Mouse (Mus musculus): ENCODE data around the gene Igf2bp2.

Gene Igf2bp2

GRCm38 (mm10) chr16:22149076-22149475 is 14.0 kb downstream of the Igf2bp2 start:
- no peak for DNase-seq (ENCODE audit: low spot score)

GRCm38 (mm10) chr16:22147131-22147530 is 16.0 kb downstream of the Igf2bp2 start:
- DNase-seq (ENCODE audit: low spot score), result no peak

- no peak for DNase-seq (ENCODE audit: low spot score)
Measured at GRCm38 (mm10) chr16:22146071-22146470, 17.0 kb downstream of the Igf2bp2 start.

GRCm38 (mm10) chr16:22144490-22144889 is 18.6 kb downstream of the Igf2bp2 start:
- no peak for DNase-seq (ENCODE audit: low spot score)

- DNase-seq (ENCODE audit: low spot score), result no peak
Measured at GRCm38 (mm10) chr16:22140861-22141260, 22.2 kb downstream of the Igf2bp2 start.

- DNase-seq (ENCODE audit: low spot score), result no peak
Measured at GRCm38 (mm10) chr16:22139821-22140220, 23.3 kb downstream of the Igf2bp2 start.

GRCm38 (mm10) chr16:22136198-22136597 is 26.9 kb downstream of the Igf2bp2 start:
- DNase-seq (ENCODE audit: low spot score), result no peak

GRCm38 (mm10) chr16:22131321-22131720 is 31.8 kb downstream of the Igf2bp2 start:
- DNase-seq (ENCODE audit: low spot score), result no peak

- DNase-seq (ENCODE audit: low spot score), result no peak
Measured at GRCm38 (mm10) chr16:22129511-22129910, 33.6 kb downstream of the Igf2bp2 start.

GRCm38 (mm10) chr16:22128595-22128994 is 34.5 kb downstream of the Igf2bp2 start:
- no peak for DNase-seq (ENCODE audit: low spot score)

- no peak for DNase-seq (ENCODE audit: low spot score)
Measured at GRCm38 (mm10) chr16:22127806-22128205, 35.3 kb downstream of the Igf2bp2 start.

GRCm38 (mm10) chr16:22126936-22127335 is 36.2 kb downstream of the Igf2bp2 start:
- DNase-seq (ENCODE audit: low spot score), result no peak

GRCm38 (mm10) chr16:22124325-22124918 is 38.7 kb downstream of the Igf2bp2 start:
- DNase-seq (ENCODE audit: low spot score), result no peak

GRCm38 (mm10) chr16:22123658-22124057 is 39.4 kb downstream of the Igf2bp2 start:
- no peak for DNase-seq (ENCODE audit: low spot score)

GRCm38 (mm10) chr16:22121109-22121508 is 42.0 kb downstream of the Igf2bp2 start:
- DNase-seq (ENCODE audit: low spot score), result no peak

GRCm38 (mm10) chr16:22119524-22119923 is 43.6 kb downstream of the Igf2bp2 start:
- DNase-seq (ENCODE audit: low spot score), result no peak

- no peak for DNase-seq (ENCODE audit: low spot score)
Measured at GRCm38 (mm10) chr16:22118716-22119501, 44.2 kb downstream of the Igf2bp2 start.

GRCm38 (mm10) chr16:22118151-22118550 is 44.9 kb downstream of the Igf2bp2 start:
- DNase-seq (ENCODE audit: low spot score), result no peak

- no peak for DNase-seq (ENCODE audit: low spot score)
Measured at GRCm38 (mm10) chr16:22116748-22117147, 46.4 kb downstream of the Igf2bp2 start.

GRCm38 (mm10) chr16:22116058-22116457 is 47.0 kb downstream of the Igf2bp2 start:
- no peak for DNase-seq (ENCODE audit: low spot score)

- no peak for DNase-seq (ENCODE audit: low spot score)
Measured at GRCm38 (mm10) chr16:22110036-22110435, 53.1 kb downstream of the Igf2bp2 start.

GRCm38 (mm10) chr16:22109159-22109558 is 53.9 kb downstream of the Igf2bp2 start:
- DNase-seq (ENCODE audit: low spot score), result no peak

GRCm38 (mm10) chr16:22107897-22108516 is 55.1 kb downstream of the Igf2bp2 start:
- no peak for DNase-seq (ENCODE audit: low spot score)
